Mouse (Mus musculus) bone marrow macrophage, adult 2 months (primary cell): Measurements from ENCODE around the gene Suz12.

ENCODE experiments used
- CTCF ChIP-seq: IDR thresholded peaks from 2 replicates; pipeline ENCODE4 v1.5.1; 2012; ENCODE audit warnings: low read depth, mild to moderate bottlenecking, low read length, moderate library complexity
- POLR2A ChIP-seq: IDR thresholded peaks from 2 replicates; pipeline ENCODE4 v1.6.1; 2012; ENCODE audit warnings: mild to moderate bottlenecking, low read depth, low read length, borderline replicate concordance

- TF ChIP-seq CTCF: no peak
- no peak for TF ChIP-seq POLR2A
These were observed 78.1 kb downstream of the Suz12 start for GRCm38 (mm10) chr11:80071039-80071438.
